Mouse (Mus musculus) monocyte, adult 5-6 weeks (primary cell): ENCODE data around the gene Tulp4. TPM values are rescaled to one million over a fixed set of nuclear protein-coding genes. Genes with fewer than 3 reads are reported as not detected.

ENCODE experiments used
- ATAC-seq: fragments of 153-309, 156-312 bp; replicated peaks from 2 replicates; pipeline ENCODE4 v1.8.0; 2017; ENCODE audit warnings: mild to moderate bottlenecking; ENCODE audit not compliant: low TSS enrichment, insufficient number of reproducible peaks, severe bottlenecking, poor library complexity, low FRiP score
- total RNA-seq: library from RNA; stranded (forward); fragments of 200-1000, 200-491, 200-594 nt; gene quantifications from 3 replicates; pipeline ENCODE4 v1.2.3, GENCODE M21; 2017

The Tulp4 gene
- total RNA-seq, result 65.7 to 103 TPM (median 69.9 TPM) in 3 replicates

DNA sequence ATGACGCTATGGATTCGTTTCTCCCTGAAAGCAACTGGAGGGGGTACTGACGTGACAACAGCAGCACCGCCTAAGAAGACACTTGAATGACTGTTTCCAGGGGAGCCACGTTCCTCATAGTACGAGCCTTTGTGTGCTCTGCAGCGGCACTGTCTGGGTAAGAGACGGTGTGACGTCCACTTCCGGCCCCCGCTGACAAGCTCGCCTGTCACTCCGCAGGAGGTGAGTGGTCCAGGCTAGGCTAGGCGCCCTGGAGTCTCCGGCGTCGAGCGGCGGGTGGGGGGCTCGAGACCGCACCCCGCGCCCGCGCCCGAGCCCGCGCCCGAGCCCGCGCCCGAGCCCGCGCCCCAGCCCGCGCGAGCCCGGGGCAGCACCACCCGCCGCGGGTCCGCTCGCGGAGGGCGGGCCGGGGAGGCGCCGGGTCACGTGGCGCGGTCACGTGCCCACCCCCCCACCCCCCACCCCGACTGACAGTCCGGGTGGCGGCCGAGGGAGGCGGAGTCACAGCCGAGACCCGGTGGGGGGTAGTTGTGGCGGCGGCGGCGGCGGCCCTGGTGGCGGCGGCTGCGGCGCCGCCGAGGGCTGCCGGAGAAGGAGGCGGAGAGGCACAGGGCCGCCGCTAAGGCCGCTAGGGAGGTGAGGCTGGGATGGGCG is at the start of gene Tulp4:
TSS of gene Tulp4 (plus strand) at position 77 of the 654 bp plus-strand sequence.
- ATAC-seq, result peak; percentile 92

DNA sequence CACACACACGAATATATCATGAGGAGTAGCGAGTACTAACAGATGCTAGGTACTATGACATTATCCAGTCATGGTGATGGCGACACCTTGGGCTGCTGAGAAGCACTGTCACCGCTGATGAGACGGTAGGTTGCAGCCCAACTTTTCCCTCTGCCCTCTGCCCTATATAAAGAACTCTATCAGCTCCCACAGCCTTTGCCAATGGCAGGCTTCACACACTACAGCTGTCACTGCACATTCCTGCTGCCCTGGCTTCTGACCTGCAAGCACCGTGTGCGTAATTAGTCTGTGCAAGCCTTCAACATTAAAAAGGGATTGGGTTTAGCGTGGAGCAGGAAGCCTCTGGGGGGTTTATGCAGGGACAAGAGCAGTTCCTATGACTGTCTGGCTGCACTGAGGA is 43.4 kb upstream of the Tulp4 start:
- ATAC-seq, result no peak

- no peak for ATAC-seq
These were observed 42.7 kb upstream of the Tulp4 start for GRCm38 (mm10) chr17:6063532-6063931.

GRCm38 (mm10) chr17:6066021-6066420 is 40.2 kb upstream of the Tulp4 start:
- no peak for ATAC-seq

DNA sequence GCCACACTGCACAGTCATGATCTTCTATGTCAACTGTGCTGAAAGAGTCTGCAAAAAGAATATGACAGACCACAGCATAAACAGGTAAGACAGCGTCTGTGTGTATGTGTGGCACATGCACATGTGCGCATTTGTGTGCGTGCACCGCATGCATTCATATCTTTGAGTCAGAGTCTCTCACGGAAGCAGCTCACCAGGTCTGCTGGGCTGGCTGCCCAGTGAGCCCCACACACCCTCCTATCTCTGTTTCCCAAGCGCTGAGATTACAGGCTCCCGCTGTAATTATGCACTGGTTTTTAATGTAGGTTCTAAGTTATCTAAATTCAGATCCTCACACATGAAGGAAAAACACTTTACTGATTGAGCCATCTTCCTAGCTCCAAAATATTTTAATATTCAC is 38.6 kb upstream of the Tulp4 start:
- no peak for ATAC-seq

GRCm38 (mm10) chr17:6069866-6070265 is 36.4 kb upstream of the Tulp4 start:
- ATAC-seq, result no peak

DNA sequence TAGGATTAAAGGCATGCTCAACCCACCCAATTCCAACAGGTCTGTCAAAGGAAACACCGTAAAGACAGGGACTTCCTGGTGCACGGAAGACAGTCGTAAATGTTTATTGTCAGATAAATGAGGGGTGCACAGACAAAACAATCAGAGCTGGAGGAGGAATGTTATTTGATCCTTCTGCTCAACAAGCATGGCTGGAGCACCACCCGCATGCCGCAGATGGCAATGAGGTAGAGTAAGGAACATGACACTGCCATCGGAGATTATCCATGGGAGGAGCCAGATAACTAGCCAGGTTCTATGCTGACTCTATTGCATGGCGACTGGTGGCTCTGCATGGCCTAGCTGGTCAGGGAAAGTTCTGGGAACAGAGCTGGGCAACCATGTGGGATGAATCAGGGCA is 32.8 kb upstream of the Tulp4 start:
- no peak for ATAC-seq

- ATAC-seq, result peak; percentile 90
These were observed 26.7 kb upstream of the Tulp4 start, which contains the start of the genes Serac1 and Gtf2h5 for GRCm38 (mm10) chr17:6079287-6080122. TSS of gene Serac1 (minus strand) at chr17:6079741. TSS of gene Gtf2h5 (plus strand) at chr17:6079786.

GRCm38 (mm10) chr17:6083323-6083890 is 22.8 kb upstream of the Tulp4 start:
- no peak for ATAC-seq

DNA sequence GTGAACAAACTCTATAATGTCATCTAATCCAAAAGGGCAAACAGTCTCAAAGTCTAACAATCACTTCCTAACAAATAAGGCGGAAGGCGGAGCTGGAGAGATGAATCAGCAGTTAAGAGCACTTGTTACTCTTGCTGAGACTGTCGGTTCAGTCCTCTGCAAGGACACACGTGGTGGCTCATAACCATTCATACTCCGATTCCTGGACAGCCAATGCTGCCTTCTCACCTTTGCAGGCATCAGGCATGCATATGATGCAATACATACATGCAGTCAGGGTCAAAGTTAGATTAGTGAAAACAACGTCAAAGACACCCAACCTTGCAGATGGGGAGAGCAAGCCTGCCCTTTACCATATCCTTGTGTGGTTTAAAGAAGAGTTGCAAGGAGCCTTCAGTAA is 14.6 kb upstream of the Tulp4 start:
- no peak for ATAC-seq

DNA sequence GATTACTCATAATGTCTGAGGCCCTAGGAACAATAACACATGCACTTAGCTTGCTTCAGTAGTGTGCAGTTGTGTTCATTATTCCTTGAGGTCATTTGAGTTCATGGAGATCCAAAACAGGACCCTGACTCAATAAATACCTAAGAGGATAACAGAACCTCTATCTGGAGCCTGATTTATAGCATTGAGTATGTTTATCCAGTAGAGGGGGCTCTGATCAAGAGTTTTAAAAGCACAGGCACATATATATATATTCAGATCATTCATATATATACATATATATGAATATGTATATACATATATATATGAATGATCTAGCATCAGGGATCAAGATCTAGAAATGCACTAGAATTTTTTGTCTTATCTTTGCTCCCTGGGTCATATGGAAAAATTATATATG is 10.7 kb upstream of the Tulp4 start:
- ATAC-seq, result no peak

DNA sequence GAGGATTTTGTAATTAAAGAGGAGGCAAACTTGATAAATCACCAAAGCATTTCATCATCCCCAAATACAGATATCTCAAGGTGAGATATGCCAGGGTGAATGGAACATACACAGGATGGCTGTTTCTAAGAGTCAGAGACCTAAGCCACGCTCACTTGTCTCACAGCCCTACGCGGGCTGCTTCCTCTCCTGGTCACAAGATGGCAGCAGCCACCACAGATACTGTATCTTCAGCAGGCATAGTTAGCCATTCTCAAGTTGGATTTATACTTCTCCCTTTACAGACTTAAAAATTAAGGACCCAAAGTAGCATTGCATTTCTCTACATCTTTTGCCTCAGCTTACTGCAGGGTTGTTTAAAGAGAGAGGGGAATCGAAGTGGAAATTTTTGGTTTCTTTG is 8.4 kb upstream of the Tulp4 start:
- 0 out of 2 replicates have a peak, but pooled peaks have one; percentile 68 for ATAC-seq

- ATAC-seq, result no peak
These were observed 4.0 kb upstream of the Tulp4 start for GRCm38 (mm10) chr17:6102287-6102686.

DNA sequence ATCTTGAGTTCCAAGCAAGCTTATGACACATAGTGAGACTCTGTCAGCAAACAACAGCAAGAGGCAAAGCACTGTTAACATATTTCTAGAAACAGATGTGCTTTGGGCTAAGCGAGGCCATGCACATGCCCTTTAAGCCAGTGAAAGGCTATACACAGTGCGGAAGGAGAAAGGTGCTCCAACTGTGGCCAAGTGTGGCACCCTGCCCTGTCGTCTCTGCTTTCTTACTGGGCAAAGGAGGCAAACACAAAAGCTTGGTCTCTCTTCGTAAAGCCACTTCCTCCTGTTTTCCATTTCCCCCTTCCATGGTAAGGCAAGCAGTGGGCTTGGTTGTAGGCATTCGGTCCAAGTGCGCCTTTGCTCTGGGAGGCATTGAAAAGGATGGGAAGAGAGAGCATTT is 2.7 kb upstream of the Tulp4 start:
- ATAC-seq, result no peak

- no peak for ATAC-seq
These were observed 871 bp downstream of the Tulp4 start for GRCm38 (mm10) chr17:6107015-6107601.

DNA sequence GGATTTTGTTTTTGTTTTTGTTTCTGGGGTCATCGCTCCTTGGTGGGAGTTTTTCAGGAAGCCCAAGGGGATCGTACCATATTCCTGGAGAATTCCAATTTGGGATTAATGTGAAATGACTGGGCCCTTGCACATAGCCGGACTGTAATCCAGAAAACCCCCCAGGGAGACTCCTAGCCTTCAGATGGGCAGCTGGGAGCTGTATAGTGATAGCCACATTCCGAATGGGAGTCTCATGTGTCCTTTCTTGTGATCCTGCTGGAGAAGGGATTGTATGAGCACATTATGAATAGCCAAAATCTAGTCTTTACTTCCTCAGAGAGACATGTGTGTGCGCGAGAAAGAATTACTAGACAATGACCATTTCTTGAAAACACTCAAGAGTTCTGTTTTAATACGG is 1.9 kb downstream of the Tulp4 start:
- no peak for ATAC-seq

DNA sequence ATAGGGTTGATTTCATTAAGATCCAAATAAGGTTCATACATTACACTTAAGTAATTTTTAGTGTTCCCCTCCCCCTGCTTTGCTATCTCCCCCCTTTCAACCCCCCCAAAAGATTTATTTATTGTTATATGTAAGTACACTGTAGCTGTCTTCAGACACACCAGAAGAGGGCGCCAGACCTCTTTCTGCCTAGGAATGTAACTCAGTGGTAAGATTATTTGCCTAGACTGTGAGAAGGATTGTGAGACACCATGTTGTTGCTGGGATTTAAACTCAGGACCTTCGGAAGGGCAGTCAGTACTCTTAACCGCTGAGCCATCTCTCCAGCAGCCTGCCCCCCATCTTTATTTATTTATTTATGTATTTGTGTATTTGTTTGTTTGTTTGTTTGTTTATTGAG is 4.7 kb downstream of the Tulp4 start:
- no peak for ATAC-seq

DNA sequence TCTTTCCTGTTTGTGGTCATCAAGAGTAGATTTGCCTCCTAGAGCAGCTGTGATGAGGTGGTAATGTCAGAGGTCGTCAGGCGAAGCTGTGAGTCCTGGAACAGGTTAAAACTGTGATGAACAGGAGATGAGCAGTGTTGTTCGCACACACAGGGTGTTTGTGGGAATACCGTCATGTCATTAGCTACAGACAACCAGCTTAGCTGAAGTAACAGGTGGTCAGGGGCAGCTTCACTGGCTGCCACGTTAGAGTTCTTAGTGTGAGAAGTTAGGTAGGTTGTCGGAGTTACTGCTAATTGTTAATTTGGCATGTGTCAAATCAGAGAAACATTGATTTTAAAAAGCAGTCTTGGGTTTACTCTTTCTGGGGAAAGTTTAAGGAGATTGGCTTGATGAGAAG is 7.4 kb downstream of the Tulp4 start:
- no peak for ATAC-seq

DNA sequence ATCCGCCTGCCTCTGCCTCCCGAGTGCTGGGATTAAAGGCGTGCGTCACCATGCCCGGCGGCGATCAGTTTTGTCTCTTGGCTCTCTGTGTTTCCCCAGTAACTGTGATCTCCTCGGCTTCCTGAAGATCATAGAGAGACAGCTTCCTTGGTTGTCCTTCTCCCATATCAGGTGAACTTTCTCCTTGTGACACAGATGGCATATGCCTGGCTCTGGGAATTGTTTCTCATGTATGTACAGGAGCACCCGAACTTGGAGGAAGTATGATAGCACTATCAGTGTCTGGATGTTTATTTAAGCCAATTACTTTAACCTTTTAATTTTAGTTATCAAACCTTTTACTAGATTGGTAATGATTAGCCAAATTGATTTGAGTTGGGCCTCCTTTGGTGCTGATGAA is 8.8 kb downstream of the Tulp4 start:
- no peak for ATAC-seq
